Mouse (Mus musculus): ENCODE measurements around the gene Cip2a. TPM values are rescaled to one million over a fixed set of nuclear protein-coding genes. Genes with fewer than 3 reads are reported as not detected.

The Cip2a gene
- total RNA-seq (2021) = under 1 TPM; 0.57 to 0.69 TPM
- long read RNA-seq, experiment 1 = 0 reads
- long read RNA-seq, experiment 2 = 0 reads

DNA sequence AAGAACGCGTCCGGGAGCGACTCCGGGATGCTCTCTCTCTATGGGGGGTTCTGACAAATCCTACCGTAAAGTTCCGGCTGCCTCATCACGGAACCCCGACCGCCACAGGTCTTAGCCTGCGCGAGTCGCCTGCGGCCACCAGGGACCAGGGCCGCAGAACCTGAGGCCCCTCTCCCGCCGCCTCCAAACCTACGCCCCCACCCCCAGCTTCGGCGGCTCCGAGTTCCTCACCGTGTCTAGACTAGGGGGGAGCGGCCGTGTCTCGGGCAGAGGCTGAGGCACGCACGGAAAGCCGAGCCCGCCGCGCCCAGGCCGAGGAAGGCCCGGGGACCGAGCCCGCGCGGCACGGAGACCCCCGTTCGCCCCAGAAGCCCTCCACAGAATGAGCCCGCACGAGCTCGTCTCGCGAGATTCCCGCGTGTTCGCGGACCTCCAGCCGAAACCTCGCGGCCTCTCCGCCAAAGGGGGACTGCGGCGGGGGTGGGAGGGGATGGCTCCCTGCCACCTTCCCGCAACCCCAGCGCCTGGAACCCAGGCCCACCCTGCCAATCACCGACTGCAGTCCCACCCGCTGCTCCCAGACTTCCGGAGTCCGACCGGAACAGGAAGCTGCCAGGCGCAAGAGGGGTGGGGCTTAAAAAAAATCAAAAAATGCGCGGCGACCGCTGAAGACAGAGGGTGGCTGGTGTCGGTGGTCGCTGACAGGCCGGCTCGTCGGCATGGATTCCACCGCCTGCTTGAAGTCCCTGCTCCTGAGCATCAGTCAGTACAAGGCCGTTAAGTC is at the start of gene Cip2a, which contains the start of gene Dzip3:
Gene Cip2a, plus strand, starts transcription at position 627 of the 784 bp plus-strand sequence.
Gene Dzip3, minus strand, starts transcription at position 607 of the 784 bp plus-strand sequence.
- DNase-seq = peak; percentile 80
- intact Hi-C loops (cut with DNase I) = no loop called here

DNA sequence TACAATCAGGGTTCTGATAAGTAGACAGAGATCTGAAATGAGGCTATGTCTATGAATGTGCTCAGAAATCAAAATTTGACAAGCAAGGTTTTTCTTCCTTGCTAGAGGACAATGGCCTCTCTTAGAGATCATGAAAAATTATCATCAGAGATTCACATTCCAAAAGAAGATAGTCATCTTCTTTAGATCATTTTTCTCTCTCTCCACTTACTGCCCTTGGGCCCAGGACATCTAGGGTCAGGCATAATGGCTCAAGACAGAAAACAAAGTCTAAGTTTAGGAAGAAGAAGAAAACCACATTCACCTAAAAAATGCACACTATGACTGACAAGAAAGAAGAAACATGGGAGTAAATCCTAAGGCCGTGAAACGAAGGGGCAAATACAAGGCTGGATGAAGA is 21.0 kb upstream of the Cip2a start:
- intact Hi-C loops (cut with DNase I) = no loop called here

DNA sequence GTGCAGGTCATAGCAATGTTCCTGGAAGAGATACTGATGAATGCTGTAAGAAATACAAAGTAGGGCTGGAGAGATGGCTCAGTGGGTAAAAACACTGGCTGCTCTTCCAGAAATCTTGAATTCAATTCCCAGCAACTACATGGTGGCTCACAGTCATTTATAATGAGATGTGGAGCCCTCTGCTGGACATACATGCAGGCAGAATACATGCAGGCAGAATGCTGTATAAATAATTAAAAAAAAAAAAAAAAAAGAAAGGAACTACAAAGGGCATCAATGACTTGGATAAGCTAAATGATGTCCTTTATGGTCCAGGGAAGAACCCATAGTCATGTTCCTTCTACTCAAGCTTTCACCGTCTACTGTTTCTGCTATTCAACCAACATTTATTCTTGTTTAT is 20.4 kb upstream of the Cip2a start:
- intact Hi-C loops (cut with DNase I) = no loop called here

More for the DNA sequence above, 21.0 kb upstream of the Cip2a start:
- no peak for DNase-seq

DNA sequence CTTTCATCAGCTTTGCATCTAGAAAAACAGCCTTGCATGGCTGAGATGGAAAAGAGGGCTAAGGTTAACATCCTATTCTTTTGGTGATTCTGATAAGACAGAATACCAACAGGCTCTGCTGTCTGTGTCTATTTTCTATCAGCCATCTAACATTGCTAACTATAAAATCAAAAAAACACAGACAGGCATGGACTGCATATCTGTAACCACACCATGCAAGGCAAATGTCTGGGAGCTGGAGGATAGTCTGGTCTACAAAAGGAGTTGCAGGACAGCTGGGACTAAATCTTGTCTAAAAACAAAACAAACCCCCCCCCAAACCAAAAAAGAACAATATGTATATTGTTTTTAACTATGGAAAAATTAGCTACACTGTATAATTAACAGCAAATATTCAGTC is 14.0 kb upstream of the Cip2a start:
- DNase-seq = no peak
- intact Hi-C loops (cut with DNase I) = no loop called here

More for the DNA sequence above, 20.4 kb upstream of the Cip2a start:
- DNase-seq = no peak

DNA sequence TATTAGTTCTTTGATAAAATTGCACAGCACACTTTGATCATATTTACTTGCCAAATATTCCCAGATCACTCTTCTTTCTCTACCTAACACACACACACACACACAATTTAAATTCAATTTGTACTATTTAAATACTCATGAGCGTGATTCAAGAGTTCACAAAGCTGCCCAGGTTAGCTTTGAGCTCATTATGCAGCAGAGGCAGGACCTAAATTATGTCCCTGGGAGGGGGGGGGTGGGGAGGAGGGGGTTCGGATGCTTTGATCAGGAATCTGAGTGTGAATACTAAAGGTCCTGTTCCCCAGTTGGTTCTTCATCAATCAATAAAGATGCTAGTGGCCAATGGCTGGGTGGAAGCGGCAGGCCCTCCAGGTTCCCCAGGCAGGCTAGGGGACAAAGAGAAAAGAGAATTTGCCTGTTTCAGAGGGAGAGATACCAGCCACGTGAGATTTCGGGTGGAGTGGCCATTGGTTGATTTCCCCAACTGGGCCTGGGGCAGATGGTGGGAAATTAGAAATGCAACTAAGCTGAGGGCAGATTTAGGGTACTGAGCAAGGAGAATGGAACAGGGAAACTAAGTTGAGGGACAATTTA is 8.9 kb upstream of the Cip2a start:
- DNase-seq = no peak
- intact Hi-C loops (cut with DNase I) = no loop called here

DNA sequence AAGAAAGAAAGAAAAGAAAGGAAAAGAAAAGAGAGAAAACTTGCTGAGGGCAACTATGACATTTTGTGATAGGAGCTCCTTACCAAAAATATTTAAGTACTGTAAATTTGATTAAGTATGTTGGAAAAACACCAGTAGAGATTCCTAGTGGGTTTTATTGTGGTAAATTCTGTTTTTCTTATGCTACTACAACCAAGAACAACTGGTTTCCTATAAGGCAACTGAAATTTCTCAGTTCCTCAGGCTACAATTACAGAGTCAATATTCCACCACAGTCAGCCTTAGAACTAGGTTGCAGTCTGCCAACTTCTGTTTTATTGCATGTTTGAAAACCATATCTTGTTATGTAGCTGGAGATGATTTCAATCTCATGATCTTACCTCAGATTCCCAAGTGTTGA is 4.3 kb upstream of the Cip2a start:
- intact Hi-C loops (cut with DNase I) = no loop called here
- DNase-seq = no peak

DNA sequence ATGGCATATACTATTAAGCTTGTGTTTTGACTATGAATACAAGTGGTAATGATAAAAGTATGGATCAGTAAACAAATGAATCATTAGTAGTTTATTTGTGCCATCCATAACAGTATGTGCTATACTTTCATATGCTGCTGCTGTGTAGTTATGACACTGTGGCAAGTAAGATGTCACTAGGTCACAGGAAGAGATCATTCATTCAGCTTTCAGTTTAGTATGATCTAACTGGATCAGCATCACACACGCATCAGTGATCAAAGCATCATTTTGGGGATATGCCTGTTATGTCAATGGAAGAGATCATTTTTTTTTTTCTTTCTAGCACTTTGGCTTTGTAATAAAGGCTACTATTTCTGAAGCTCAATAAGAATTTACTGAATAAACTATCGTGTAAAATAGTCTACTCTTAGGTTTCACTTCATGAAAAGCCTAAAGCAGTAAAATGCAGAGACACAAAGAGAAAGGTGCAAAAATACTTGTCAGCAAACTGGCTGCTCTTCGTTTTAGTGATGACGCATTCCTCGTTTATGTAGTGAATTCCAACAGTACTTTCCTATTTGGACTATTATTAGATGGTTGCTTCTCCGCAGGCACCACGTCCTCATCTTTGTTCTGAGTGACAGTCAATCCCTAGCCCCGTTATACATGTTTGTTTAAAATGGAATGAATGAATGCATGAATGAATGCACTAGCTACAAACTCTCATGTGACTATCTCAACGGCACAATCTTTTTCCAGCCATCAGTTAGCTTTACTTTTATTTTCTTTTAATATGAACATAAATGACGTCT is 1.4 kb upstream of the Cip2a start:
- no peak for DNase-seq
- intact Hi-C loops (cut with DNase I) = no loop called here

DNA sequence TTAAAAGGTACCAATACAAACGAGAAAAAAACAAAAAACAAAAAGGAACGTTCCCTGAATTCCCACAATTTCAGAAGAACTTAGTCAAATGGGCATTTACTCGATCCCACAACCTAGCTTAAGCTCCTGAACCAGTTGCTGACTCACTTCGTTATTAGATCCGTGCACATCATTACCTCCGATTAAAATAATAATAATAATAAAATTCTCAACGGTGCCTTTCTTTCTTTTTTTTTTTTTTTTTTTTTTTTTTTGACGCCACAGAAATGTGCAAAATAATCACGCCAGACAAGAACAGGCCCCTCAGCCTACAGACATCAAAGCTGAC is 790 bp upstream of the Cip2a start:
- no peak for DNase-seq
- intact Hi-C loops (cut with DNase I) = no loop called here

- intact Hi-C loops (cut with DNase I) = no loop called here
- no peak for DNase-seq
Observed at GRCm38 (mm10) chr16:48994343-48994693, 333 bp downstream of the Cip2a start.

DNA sequence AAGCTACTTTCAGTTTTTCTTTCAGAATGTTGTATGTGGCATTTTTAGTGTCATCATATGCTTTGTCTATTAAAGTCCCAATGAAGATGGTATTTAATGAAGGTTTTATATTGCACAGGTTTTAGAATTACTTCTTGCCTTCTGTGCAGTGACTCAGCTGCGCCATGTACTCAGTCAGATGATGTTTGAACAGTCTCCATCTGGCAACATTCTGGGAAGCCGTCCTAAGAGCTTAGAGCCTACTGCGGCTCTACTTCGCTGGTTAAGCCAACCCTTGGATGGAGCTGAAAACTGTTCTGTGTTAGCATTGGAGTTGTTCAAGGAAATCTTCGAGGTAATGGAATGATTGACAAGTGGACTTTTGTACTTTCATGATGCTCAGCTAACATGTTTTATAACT is 10.2 kb downstream of the Cip2a start:
- intact Hi-C loops (cut with DNase I) = no loop called here
- DNase-seq = no peak

DNA sequence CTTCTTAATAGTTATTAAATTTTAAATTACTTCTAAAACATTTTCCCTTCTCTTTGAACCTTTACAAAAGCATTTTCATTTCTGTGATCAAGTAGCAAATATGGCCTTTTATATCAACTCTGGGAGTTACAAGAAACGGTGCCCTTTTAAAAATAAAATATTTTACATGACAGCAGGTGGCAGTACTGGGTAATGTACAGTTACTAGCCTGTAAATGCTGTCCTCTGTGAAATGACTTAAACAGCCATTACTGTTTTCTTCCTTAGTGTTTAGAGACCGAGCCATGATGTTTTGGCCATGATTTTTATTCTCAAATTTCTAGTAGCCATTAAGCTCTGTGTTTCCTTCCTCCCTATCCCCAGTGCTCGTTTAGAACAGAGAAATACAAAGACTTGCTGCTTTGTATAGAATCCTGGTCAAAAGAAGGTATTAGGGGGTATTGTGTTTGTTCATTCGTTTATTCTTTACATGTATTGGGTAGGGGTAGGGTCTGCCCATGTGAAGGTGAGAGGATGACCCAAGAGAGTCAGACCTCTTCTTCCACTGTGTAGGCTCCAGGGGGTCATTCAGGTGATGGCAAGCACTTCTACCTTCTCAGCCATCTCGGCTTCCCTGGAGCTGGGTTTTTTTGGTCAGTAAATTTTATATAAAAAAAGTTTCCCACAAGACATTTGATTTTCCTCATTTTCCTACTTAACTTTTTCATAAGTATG is 22.8 kb downstream of the Cip2a start:
- intact Hi-C loops (cut with DNase I) = no loop called here
- DNase-seq = no peak

- no peak for DNase-seq
- intact Hi-C loops (cut with DNase I) = no loop called here
Observed at GRCm38 (mm10) chr16:49035852-49036251, 41.9 kb downstream of the Cip2a start.

GRCm38 (mm10) chr16:49037771-49038170 is 43.8 kb downstream of the Cip2a start:
- intact Hi-C loops (cut with DNase I) = no loop called here
- DNase-seq = no peak

DNA sequence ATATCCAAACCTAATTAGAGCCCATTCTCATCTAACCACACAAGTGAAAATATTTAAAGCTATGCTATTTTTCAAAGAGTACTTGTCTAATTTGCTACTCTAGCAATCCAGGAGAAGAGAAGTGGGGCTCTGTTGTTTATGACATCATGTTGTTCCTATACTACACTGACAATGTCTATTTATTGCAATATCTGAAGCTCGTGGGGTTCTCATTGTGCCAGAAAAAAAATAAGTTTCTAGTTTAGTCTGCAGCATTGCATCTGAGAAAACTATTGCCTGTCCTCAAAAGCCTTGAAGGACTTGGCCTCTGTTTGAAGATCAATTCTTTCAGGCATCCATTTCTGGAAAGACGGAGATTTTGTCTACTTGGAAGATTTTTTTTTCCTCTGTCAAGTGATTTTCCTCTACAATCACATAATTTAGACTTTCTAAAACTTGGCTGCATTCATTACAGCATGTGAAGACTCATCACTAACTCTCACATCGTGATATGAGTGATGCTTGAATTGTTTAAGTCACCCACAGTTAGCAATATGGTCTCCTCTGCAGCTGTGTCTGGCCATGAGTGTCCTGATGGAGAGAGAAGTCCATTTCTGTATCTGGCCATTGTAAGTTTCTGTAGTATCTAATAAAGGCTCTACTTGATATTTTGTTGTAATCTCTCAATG is 46.7 kb downstream of the Cip2a start:
- DNase-seq = no peak
- intact Hi-C loops (cut with DNase I) = no loop called here

GRCm38 (mm10) chr16:49049214-49049613 is 55.2 kb downstream of the Cip2a start:
- DNase-seq = no peak
- intact Hi-C loops (cut with DNase I) = no loop called here

- intact Hi-C loops (cut with DNase I) = no loop called here
- no peak for DNase-seq
Observed at GRCm38 (mm10) chr16:49057186-49057585, 63.2 kb downstream of the Cip2a start, which contains the start of gene Myh15. Gene Myh15, plus strand, starts transcription at chr16:49057486.
